Mouse (Mus musculus): ENCODE measurements around the gene Col4a1. TPM values are rescaled to one million over a fixed set of nuclear protein-coding genes. Genes with fewer than 3 reads are reported as not detected.

The Col4a1 gene
- polyA plus RNA-seq, 1 experiment: 95.1 TPM

DNA sequence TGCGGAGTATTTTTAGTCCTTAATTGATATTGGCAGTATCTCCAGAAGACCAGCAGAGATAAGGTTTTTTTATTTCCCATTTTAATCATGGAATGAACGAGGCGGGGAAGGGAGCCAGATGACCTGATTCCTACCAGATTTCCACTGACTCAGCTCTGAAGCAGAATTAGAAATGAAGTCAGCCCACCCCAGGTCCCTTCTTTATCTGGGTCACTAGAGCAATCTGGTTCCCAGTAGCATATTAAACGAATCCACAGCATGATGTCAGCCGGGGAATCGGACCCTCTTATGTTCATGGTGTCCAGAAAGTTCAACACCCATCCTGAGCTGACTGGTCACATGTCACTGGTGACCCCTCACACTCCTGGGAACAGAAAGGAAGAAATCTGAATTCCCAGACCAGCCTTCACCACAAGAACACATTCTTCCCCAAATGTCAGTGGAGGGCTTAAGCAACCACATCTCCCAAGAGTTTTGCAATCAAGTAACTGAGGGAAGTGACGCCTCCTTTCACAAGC, 63.0 kb downstream of the Col4a1 start:
- 90% methylated on average over 7 of the region's 7 CpGs for WGBS
- H3K27ac ChIP-seq (ENCODE audit: control insufficient read depth, insufficient read depth, low read length): no peak overlapping the region
- TF ChIP-seq CTCF (IDR thresholded peaks at IDR 0.05; ENCODE audit: borderline replicate concordance, control insufficient read depth, extremely low read depth, insufficient read depth, low read length, poor library complexity) (no peak), POLR2A (IDR thresholded peaks at IDR 0.05; ENCODE audit: control insufficient read depth, extremely low read depth, insufficient read depth, low read length, poor library complexity) (no peak)
- H3K4me1 ChIP-seq (replicated peaks; ENCODE audit: control insufficient read depth, insufficient read depth, low read length): no peaks in the 10 kb centered on the region
- no peak overlapping the region for H3K4me3 ChIP-seq (ENCODE audit: control insufficient read depth, insufficient read depth, low read length)
- H3K27me3 ChIP-seq (ENCODE audit: control insufficient read depth, insufficient read depth, low read length): no peaks in the 10 kb centered on the region
- DNase-seq: no peak
- H3K36me3 ChIP-seq (ENCODE audit: control insufficient read depth, insufficient read depth, low read length): no peaks in the 10 kb centered on the region

DNA sequence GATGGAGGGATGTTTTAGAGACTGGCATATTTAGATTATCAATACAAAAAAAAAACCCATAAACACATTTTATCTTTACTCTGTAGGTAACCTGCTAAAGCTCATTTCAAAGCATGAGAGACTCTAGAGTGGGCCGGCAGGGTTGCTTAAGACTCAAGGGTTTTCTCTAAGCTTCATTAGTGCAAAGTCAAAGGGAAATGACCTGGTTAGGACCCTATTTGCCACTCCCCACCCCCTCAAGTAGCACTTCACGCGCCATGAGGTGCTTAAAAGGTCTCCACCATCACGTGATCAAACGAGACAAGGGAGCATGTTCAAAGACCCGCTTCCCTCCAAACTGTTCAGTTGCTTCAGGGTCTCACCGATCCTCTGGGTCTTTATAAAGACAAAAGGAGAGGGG, 63.9 kb downstream of the Col4a1 start:
- Histone ChIP-seq H3K36me3 (ENCODE audit: control insufficient read depth, insufficient read depth, low read length) (no peaks in the 10 kb centered on the region), H3K27ac (ENCODE audit: control insufficient read depth, insufficient read depth, low read length) (no peak overlapping the region), H3K27me3 (ENCODE audit: control insufficient read depth, insufficient read depth, low read length) (no peaks in the 10 kb centered on the region), H3K4me1 (replicated peaks; ENCODE audit: control insufficient read depth, insufficient read depth, low read length) (no peaks in the 10 kb centered on the region), H3K4me3 (ENCODE audit: control insufficient read depth, insufficient read depth, low read length) (no peak overlapping the region)
- WGBS: 87% methylated on average over 7 of the region's 7 CpGs
- TF ChIP-seq POLR2A (IDR thresholded peaks at IDR 0.05; ENCODE audit: control insufficient read depth, extremely low read depth, insufficient read depth, low read length, poor library complexity): no peak
- no peak for TF ChIP-seq CTCF (IDR thresholded peaks at IDR 0.05; ENCODE audit: borderline replicate concordance, control insufficient read depth, extremely low read depth, insufficient read depth, low read length, poor library complexity)
- no peak for DNase-seq

DNA sequence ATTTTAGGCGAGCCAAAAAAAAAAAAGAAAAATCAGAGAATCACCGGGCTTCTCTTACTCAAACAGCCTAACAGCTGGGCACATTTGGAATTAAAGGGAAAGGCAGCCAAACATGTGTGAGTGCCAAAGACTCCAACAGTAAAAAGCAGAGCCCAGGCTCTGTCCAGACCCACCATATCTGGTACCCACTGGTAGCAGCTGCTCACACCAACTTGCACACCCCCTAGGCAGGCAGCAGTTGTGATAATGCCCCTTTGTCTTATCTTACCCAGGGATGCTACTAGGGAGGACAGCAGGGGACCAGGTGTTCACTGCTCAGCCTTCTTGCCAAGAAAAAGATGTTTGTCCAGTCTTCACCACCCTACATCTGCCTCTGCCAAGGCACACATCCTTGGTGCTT, 71.1 kb downstream of the Col4a1 start:
- no peak for DNase-seq
- H3K4me1 ChIP-seq (replicated peaks; ENCODE audit: control insufficient read depth, insufficient read depth, low read length): no peaks in the 10 kb centered on the region
- TF ChIP-seq POLR2A (IDR thresholded peaks at IDR 0.05; ENCODE audit: control insufficient read depth, extremely low read depth, insufficient read depth, low read length, poor library complexity): no peak
- TF ChIP-seq CTCF (IDR thresholded peaks at IDR 0.05; ENCODE audit: borderline replicate concordance, control insufficient read depth, extremely low read depth, insufficient read depth, low read length, poor library complexity): no peak
- no peak overlapping the region for H3K4me3 ChIP-seq (ENCODE audit: control insufficient read depth, insufficient read depth, low read length)
- no peaks in the 10 kb centered on the region for H3K27me3 ChIP-seq (ENCODE audit: control insufficient read depth, insufficient read depth, low read length)
- no peaks in the 10 kb centered on the region for H3K36me3 ChIP-seq (ENCODE audit: control insufficient read depth, insufficient read depth, low read length)
- no peak overlapping the region for H3K27ac ChIP-seq (ENCODE audit: control insufficient read depth, insufficient read depth, low read length)
- 55% methylated on average over 2 of the region's 2 CpGs for WGBS

DNA sequence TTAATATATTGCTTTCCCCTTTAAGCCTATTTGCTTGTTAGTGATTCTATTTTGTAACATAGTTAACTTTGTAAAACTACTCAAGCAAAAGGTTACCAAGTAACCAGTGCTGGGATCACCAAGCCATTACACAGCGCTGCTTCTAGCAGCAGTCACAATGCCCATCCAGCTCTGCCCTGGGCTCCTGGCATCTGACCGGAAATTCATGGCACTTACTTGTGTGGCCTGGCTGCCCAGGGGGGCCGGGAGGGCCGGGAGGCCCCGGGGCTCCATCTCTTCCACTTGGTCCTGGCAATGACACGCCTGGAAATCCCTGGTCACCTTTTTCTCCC, 77.8 kb downstream of the Col4a1 start:
- WGBS: 89% methylated on average over 6 of the region's 6 CpGs
- TF ChIP-seq POLR2A (IDR thresholded peaks at IDR 0.05; ENCODE audit: control insufficient read depth, extremely low read depth, insufficient read depth, low read length, poor library complexity) (no peak), CTCF (IDR thresholded peaks at IDR 0.05; ENCODE audit: borderline replicate concordance, control insufficient read depth, extremely low read depth, insufficient read depth, low read length, poor library complexity) (no peak)
- Histone ChIP-seq H3K36me3 (ENCODE audit: control insufficient read depth, insufficient read depth, low read length) (no peaks in the 10 kb centered on the region), H3K4me1 (replicated peaks; ENCODE audit: control insufficient read depth, insufficient read depth, low read length) (no peaks in the 10 kb centered on the region), H3K27ac (ENCODE audit: control insufficient read depth, insufficient read depth, low read length) (no peak overlapping the region), H3K4me3 (ENCODE audit: control insufficient read depth, insufficient read depth, low read length) (no peak overlapping the region), H3K27me3 (ENCODE audit: control insufficient read depth, insufficient read depth, low read length) (no peaks in the 10 kb centered on the region)
- no peak for DNase-seq

DNA sequence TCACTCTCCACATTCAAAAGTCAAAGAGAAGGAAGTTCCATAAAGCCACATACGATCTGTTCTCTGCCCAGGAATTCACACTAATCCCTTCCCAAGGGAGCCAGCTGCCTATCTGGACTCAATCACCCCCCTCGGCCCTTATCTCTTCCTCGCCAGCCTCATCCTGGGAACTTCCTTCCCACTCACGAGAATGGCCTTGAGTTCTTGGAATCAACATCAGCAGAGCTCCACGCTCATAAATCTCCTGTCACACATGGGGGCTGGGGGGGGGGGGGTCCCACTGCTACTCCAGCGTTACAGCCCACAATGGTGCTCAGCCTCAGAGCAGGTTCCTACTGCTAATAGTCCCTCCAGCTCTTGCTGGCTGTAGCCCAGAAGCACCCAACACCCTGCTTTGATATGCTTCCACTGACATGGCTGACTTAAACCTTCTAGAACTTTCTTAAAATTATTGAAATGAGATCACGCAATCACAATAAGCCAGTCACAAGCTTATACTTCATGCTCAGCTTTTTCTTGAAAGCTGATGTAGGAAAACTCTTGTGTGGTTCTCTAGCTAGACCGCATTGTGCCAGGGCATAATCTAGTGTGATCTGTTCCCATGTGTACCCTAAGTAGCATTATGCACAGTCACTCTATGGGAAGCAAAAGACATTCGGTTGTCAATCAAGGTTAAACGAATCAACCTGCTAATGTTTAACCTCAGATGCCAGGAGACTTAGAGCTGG, 78.3 kb downstream of the Col4a1 start:
- Histone ChIP-seq H3K4me3 (ENCODE audit: control insufficient read depth, insufficient read depth, low read length) (no peak overlapping the region), H3K27ac (ENCODE audit: control insufficient read depth, insufficient read depth, low read length) (no peak overlapping the region), H3K4me1 (replicated peaks; ENCODE audit: control insufficient read depth, insufficient read depth, low read length) (no peaks in the 10 kb centered on the region), H3K27me3 (ENCODE audit: control insufficient read depth, insufficient read depth, low read length) (no peaks in the 10 kb centered on the region), H3K36me3 (ENCODE audit: control insufficient read depth, insufficient read depth, low read length) (no peaks in the 10 kb centered on the region)
- no peak for DNase-seq
- 55% methylated on average over 10 of the region's 10 CpGs for WGBS
- TF ChIP-seq CTCF (IDR thresholded peaks at IDR 0.05; ENCODE audit: borderline replicate concordance, control insufficient read depth, extremely low read depth, insufficient read depth, low read length, poor library complexity) (no peak), POLR2A (IDR thresholded peaks at IDR 0.05; ENCODE audit: control insufficient read depth, extremely low read depth, insufficient read depth, low read length, poor library complexity) (no peak)

DNA sequence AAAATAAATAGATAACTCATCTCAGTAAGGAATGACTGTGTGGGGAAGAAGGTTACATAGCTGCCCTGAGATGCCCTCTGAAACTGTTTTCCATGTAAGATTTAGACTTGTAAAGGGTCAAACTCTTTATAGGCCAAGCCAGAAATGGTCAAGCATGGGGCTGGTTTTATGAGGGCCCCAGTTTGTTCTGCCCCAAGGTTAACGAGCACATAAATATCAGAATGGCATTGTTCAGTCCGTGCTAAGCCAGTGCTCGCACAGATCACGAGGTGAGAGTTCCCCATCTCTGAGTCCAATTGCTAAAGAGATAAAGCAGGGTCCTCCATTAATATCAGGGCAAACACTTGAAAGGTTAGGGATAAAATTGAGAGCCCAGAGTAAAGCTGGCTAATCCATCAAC, 79.6 kb downstream of the Col4a1 start:
- no peak for DNase-seq
- Histone ChIP-seq H3K4me1 (replicated peaks; ENCODE audit: control insufficient read depth, insufficient read depth, low read length) (no peaks in the 10 kb centered on the region), H3K36me3 (ENCODE audit: control insufficient read depth, insufficient read depth, low read length) (no peaks in the 10 kb centered on the region), H3K27me3 (ENCODE audit: control insufficient read depth, insufficient read depth, low read length) (no peaks in the 10 kb centered on the region), H3K27ac (ENCODE audit: control insufficient read depth, insufficient read depth, low read length) (no peak overlapping the region), H3K4me3 (ENCODE audit: control insufficient read depth, insufficient read depth, low read length) (no peak overlapping the region)
- WGBS: 93% methylated on average over 4 of the region's 4 CpGs
- TF ChIP-seq POLR2A (IDR thresholded peaks at IDR 0.05; ENCODE audit: control insufficient read depth, extremely low read depth, insufficient read depth, low read length, poor library complexity): no peak
- TF ChIP-seq CTCF (IDR thresholded peaks at IDR 0.05; ENCODE audit: borderline replicate concordance, control insufficient read depth, extremely low read depth, insufficient read depth, low read length, poor library complexity): no peak

Measured in thymus, adult 2 months (tissue).